Mouse (Mus musculus) kidney, embryonic 15.5 days (tissue): ENCODE data around the gene Gm42674. TPM values are rescaled to one million over a fixed set of nuclear protein-coding genes. Genes with fewer than 3 reads are reported as not detected.

Experiments
- ATAC-seq: fragments of 200-750 bp; cut with Nextera tagmentation; replicated peaks from 2 replicates; pipeline ENCODE4 v1.8.0; 2017; ENCODE audit warnings: moderate TSS enrichment; ENCODE audit not compliant: low FRiP score
- H3K27ac ChIP-seq: fragments of 300-500 bp; sonication (generic); 2 replicates; pipeline ENCODE4 v1.5.1; 2015; ENCODE audit warnings: mild to moderate bottlenecking, inconsistent platforms
- H3K27me3 ChIP-seq: fragments of 300-500 bp; sonication (generic); 2 replicates; pipeline ENCODE4 v1.6.1; 2015; ENCODE audit warnings: inconsistent platforms
- H3K36me3 ChIP-seq: fragments of 300-500 bp; sonication (generic); 2 replicates; pipeline ENCODE4 v1.6.1; 2015; ENCODE audit warnings: inconsistent platforms
- H3K4me1 ChIP-seq: fragments of 300-500 bp; sonication (generic); 2 replicates; pipeline ENCODE4 v1.6.1; 2015; ENCODE audit warnings: inconsistent platforms
- H3K4me2 ChIP-seq: fragments of 300-500 bp; sonication (generic); 2 replicates; pipeline ENCODE4 v1.6.1; 2015; ENCODE audit warnings: moderate library complexity, mild to moderate bottlenecking, inconsistent platforms
- H3K4me3 ChIP-seq: fragments of 300-500 bp; sonication (generic); replicated peaks from 2 replicates; pipeline ENCODE4 v1.5.1; 2015; ENCODE audit warnings: mild to moderate bottlenecking, inconsistent platforms
- H3K9ac ChIP-seq: fragments of 300-500 bp; sonication (generic); 2 replicates; pipeline ENCODE4 v1.6.1; 2015; ENCODE audit warnings: mild to moderate bottlenecking, inconsistent platforms
- H3K9me3 ChIP-seq: fragments of 300-500 bp; sonication (generic); replicated peaks from 2 replicates; pipeline ENCODE4 v1.6.1; 2016; ENCODE audit warnings: inconsistent platforms
- WGBS: fragments of 180-500 bp; shearing (Covaris S2); methylation state at CpG from one replicate; pipeline ENCODE4 v1.1.7; 2015; ENCODE audit warnings: mixed read lengths; 5-methylcytosine and 5-hydroxymethylcytosine counted together
- polyA plus RNA-seq: library from polyadenylated mRNA; unstranded; fragments of >200 nt; fragmentation: Nextera tagmentation; extraction: Ambion mirVana; gene quantifications from 2 replicates; pipeline ENCODE4 v1.2.1, GENCODE M21; 2015

The Gm42674 gene
- polyA plus RNA-seq, 1 experiment from 2014 or later = not detected

DNA sequence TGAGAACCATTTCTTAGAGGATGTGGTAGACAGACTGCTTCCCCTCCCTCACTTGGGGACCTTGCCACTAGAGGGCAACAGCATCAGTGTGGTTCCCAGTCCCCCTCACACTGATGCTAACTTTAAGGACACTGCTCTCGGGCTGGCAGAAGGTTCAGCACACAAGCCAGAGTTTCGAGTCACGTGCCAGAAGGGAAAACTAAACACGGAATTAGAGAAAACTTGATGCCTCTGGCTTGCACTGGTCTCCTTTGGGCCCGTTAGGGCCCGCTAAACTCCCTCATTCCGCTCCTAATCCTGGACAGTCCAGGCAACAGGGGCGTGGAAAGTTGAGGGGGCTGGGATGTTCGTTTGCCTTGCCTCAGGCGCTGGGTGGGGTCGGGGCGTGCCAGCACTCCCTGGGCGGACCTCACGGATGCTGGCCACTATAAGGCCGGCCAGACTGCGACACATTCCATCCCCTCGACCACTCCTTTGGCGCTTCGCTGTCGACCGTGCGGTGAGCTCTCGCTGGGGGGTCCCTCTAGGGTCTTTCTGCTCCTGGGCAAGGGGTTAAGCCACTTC, 11.1 kb downstream of the Gm42674 start, which contains the start of gene S100a6:
S100a6 (plus strand) TSS at position 155 of the 564 bp plus-strand sequence.
- ATAC-seq = peak; percentile 81
- WGBS = 1% methylated on average over 23 of the region's 23 CpGs
- Histone ChIP-seq H3K9ac (peak within 1 kb of the TSS; percentile 25; the same call in 1 of the 2 replicates), H3K4me2 (peak within 1 kb of the TSS; percentile 70), H3K4me3 (peak within 1 kb of the TSS; percentile 41), H3K27me3 (no peaks in the 10 kb centered on the region), H3K9me3 (no peaks in the 10 kb centered on the region), H3K36me3 (no peaks in the 10 kb centered on the region), H3K4me1 (peaks cover 40% of the 10 kb centered on the region), H3K27ac (0 out of 2 replicates have a peak within 1 kb of the TSS, but pooled peaks have one; percentile 27)

- H3K27me3 ChIP-seq = no peaks in the 10 kb centered on the region
- H3K9me3 ChIP-seq = no peaks in the 10 kb centered on the region
- 0 out of 2 replicates have a peak overlapping the region, but pooled peaks have one; percentile 27 for H3K27ac ChIP-seq
- no peak for ATAC-seq
- H3K4me1 ChIP-seq = peaks cover 40% of the 10 kb centered on the region
- H3K4me2 ChIP-seq = peak overlapping the region; percentile 70
- 56% methylated on average over 7 of the region's 7 CpGs for WGBS
- H3K9ac ChIP-seq = peak overlapping the region; percentile 25; the same call in 1 of the 2 replicates
- peak overlapping the region; percentile 41 for H3K4me3 ChIP-seq
- no peaks in the 10 kb centered on the region for H3K36me3 ChIP-seq
Observed at GRCm38 (mm10) chr3:90613461-90614147, 11.9 kb downstream of the Gm42674 start.

DNA sequence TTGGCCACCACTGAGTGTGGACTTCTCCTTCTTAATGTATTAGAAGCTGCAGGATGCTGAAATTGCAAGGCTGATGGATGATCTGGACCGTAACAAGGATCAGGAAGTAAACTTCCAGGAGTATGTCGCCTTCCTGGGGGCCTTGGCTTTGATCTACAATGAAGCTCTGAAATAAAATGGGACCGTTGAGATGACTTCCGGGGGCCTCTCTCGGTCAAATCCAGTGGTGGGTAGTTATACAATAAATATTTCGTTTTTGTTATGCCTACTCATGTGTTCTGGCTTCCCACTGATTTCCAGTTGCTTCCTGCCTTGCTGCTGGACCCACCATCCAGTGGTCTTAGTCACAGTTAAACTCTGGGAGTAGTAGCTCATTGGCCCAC, 12.4 kb downstream of the Gm42674 start:
- Histone ChIP-seq H3K4me2 (peak overlapping the region; percentile 70), H3K9ac (no peak overlapping the region), H3K4me3 (peak overlapping the region; percentile 41; the same call in 1 of the 2 replicates), H3K27ac (no peak overlapping the region), H3K36me3 (no peaks in the 10 kb centered on the region), H3K27me3 (no peaks in the 10 kb centered on the region), H3K4me1 (peaks cover 40% of the 10 kb centered on the region), H3K9me3 (no peaks in the 10 kb centered on the region)
- no peak for ATAC-seq
- WGBS = 79% methylated on average over 6 of the region's 6 CpGs

DNA sequence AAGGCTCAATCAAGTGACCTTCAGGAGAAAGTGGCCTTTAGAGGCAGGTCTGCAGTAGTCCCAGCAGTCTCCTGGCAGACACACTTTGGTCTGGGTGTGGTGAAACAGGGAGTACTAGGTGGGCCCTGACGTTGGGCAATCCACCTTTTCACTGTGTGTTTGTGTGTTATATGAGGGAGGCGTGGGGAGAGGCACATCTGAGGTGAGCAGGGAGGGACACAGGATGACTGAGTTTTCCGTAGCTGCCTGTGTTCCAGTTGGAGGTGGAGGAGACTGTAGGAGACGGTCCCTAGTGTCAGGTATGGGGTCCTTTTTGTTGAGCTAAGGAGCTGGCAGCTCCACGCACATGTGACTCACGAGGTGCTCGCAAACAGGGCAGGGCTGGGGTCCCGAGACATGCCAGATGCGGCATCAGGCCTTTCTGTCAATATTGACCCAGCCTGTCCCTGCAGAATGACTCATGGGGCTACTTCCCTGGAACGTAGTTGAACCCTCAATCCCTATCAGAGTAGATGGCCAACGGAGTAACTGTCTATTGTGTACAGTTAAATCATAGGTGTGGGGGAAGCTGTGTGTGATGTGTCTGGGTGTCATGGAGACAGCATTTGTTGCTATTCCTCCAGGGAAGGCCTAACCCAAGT, 13.0 kb downstream of the Gm42674 start:
- no peak overlapping the region for H3K27ac ChIP-seq
- no peak overlapping the region for H3K9ac ChIP-seq
- ATAC-seq = no peak
- no peaks in the 10 kb centered on the region for H3K9me3 ChIP-seq
- no peak overlapping the region for H3K4me3 ChIP-seq
- no peaks in the 10 kb centered on the region for H3K27me3 ChIP-seq
- 79% methylated on average over 11 of the region's 11 CpGs for WGBS
- H3K4me1 ChIP-seq = peaks cover 40% of the 10 kb centered on the region
- no peaks in the 10 kb centered on the region for H3K36me3 ChIP-seq
- H3K4me2 ChIP-seq = peak overlapping the region; percentile 20

DNA sequence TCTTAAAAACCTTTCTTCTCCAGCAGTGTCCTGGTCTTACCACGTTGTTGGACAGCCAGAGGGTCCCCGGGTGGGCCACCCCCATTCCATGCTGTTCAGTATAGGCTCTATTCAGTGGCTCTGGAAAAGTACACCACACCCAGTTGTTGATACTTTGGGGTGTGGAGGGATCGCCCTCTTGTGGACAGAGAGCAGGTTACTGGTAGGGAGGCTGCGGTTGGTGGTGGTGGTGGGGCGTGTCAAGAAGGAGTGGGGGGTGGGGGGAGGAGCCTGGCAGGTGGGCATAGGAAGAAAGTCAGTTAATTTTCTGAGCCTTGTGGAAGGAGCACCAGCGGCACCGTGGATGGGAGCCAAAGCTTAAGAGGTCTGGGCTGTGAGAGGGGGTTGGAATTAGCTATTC, 13.7 kb downstream of the Gm42674 start:
- ATAC-seq = peak; percentile 65
- no peak overlapping the region for H3K9ac ChIP-seq
- no peaks in the 10 kb centered on the region for H3K27me3 ChIP-seq
- no peaks in the 10 kb centered on the region for H3K36me3 ChIP-seq
- no peaks in the 10 kb centered on the region for H3K9me3 ChIP-seq
- peaks cover 40% of the 10 kb centered on the region for H3K4me1 ChIP-seq
- 9% methylated on average over 7 of the region's 7 CpGs for WGBS
- H3K4me3 ChIP-seq = no peak overlapping the region
- H3K27ac ChIP-seq = no peak overlapping the region
- H3K4me2 ChIP-seq = peak overlapping the region; percentile 20; the same call in 1 of the 2 replicates

DNA sequence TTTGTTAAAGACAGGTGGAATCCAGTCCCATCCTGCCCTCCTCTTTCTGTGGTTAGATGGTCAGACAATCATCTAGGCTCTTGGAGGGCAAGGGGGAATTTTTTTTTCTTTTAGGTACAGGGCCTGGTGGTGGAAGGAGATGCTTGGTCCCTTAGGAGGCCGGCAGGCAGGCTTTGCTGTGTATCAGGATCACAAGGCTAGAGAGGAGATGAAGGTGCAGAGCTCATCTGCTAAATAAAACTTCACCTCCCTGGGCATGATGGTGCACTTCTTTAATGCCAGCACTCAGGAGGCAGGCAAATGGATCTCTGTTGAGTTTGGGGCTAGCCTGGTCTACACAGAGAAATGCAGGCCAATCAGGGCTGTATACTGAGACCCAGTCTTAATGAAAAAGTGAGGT, 14.2 kb downstream of the Gm42674 start:
- no peak overlapping the region for H3K27ac ChIP-seq
- no peak for ATAC-seq
- no peak overlapping the region for H3K9ac ChIP-seq
- 0 out of 2 replicates have a peak overlapping the region, but pooled peaks have one; percentile 20 for H3K4me2 ChIP-seq
- H3K4me3 ChIP-seq = no peak overlapping the region
- H3K4me1 ChIP-seq = peaks cover 40% of the 10 kb centered on the region
- no peaks in the 10 kb centered on the region for H3K9me3 ChIP-seq
- WGBS = 73% methylated on average over 1 of the region's 1 CpGs
- no peaks in the 10 kb centered on the region for H3K27me3 ChIP-seq
- no peaks in the 10 kb centered on the region for H3K36me3 ChIP-seq

DNA sequence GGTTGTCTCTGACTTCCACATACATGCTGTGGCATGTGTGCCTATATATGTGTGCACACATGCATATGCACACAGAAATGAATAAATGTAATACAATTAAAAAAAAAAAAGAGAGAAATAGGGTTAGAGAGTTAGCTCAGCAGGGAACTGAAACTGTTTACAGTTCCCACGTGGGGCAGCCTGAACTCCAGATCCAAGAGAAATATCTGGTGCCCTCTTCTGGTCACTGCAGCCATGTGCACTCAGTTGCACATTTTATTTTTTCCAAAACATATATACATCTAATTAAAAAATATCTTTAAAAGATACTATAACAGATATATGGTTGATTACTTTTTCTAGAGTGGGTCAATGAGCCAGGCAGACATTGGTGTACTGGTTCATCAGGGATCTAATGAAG, 15.9 kb downstream of the Gm42674 start:
- Histone ChIP-seq H3K27me3 (no peaks in the 10 kb centered on the region), H3K4me2 (no peak overlapping the region), H3K27ac (no peak overlapping the region), H3K4me3 (no peak overlapping the region), H3K4me1 (peaks cover 30% of the 10 kb centered on the region), H3K9ac (no peak overlapping the region), H3K36me3 (no peaks in the 10 kb centered on the region), H3K9me3 (no peaks in the 10 kb centered on the region)
- ATAC-seq = no peak
- 6% methylated on average over 1 of the region's 1 CpGs for WGBS

GRCm38 (mm10) chr3:90621552-90621951, 19.8 kb downstream of the Gm42674 start:
- Histone ChIP-seq H3K9ac (no peak overlapping the region), H3K9me3 (no peaks in the 10 kb centered on the region), H3K36me3 (no peaks in the 10 kb centered on the region), H3K4me1 (peaks cover 19% of the 10 kb centered on the region), H3K27ac (no peak overlapping the region), H3K4me3 (no peak overlapping the region), H3K4me2 (no peak overlapping the region), H3K27me3 (no peaks in the 10 kb centered on the region)
- WGBS = 53% methylated on average over 7 of the region's 7 CpGs
- no peak for ATAC-seq

GRCm38 (mm10) chr3:90623435-90624071, 21.8 kb downstream of the Gm42674 start:
- Histone ChIP-seq H3K36me3 (no peaks in the 10 kb centered on the region), H3K9ac (no peak overlapping the region), H3K27me3 (no peaks in the 10 kb centered on the region), H3K9me3 (no peaks in the 10 kb centered on the region), H3K4me1 (peaks cover 19% of the 10 kb centered on the region), H3K27ac (peak overlapping the region; percentile 3; the same call in 1 of the 2 replicates), H3K4me2 (no peak overlapping the region), H3K4me3 (no peak overlapping the region)
- ATAC-seq = no peak
- 15% methylated on average over 2 of the region's 2 CpGs for WGBS

GRCm38 (mm10) chr3:90625496-90625895, 23.8 kb downstream of the Gm42674 start:
- Histone ChIP-seq H3K27me3 (no peaks in the 10 kb centered on the region), H3K9me3 (no peaks in the 10 kb centered on the region), H3K9ac (no peak overlapping the region), H3K27ac (no peak overlapping the region), H3K4me1 (peaks cover 19% of the 10 kb centered on the region), H3K36me3 (no peaks in the 10 kb centered on the region), H3K4me2 (no peak overlapping the region), H3K4me3 (no peak overlapping the region)
- ATAC-seq = peak; percentile 54; the same call in 1 of the 2 replicates
- 59% methylated on average over 5 of the region's 5 CpGs for WGBS

DNA sequence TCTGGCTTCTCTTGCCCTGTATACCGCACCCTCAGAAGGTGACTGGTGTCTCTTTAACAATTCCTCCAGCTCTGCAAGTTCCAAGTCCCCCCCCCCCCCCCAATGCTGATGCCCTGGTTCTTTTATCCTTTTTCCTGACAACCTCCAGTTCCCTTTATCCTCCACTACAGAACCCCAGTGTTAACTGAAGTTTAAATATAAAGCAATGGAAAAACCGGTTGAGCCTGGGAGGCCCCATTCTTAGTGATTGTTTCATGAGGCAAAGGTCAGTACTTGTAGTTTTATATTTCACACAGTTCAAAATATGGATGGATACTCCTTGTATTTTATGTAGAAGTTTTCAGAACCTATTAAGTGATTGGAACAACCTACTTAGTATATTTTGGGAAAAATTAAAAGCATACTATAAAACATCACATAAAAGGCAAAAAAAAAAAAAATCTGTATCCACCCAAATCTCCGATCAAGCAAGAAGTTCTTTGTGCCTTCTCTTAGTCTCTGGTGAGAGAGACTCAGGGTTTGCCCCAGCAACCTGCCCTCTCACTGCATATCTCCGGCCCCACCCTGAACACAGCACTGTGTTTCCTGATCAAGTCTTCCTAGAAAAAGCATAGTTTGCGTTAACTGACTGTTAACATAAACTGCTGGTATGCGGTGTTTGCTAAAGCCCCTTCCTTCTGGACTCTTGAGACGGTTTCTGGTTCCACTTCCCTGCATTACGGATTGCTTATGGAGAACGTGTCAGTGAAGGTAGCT, 24.7 kb downstream of the Gm42674 start:
- no peak for ATAC-seq
- H3K27me3 ChIP-seq = no peaks in the 10 kb centered on the region
- H3K4me1 ChIP-seq = peaks cover 19% of the 10 kb centered on the region
- no peaks in the 10 kb centered on the region for H3K9me3 ChIP-seq
- H3K4me3 ChIP-seq = no peak overlapping the region
- no peak overlapping the region for H3K4me2 ChIP-seq
- 72% methylated on average over 9 of the region's 9 CpGs for WGBS
- 0 out of 2 replicates have a peak overlapping the region, but pooled peaks have one; percentile 37 for H3K27ac ChIP-seq
- H3K36me3 ChIP-seq = no peaks in the 10 kb centered on the region
- H3K9ac ChIP-seq = no peak overlapping the region
